Mouse (Mus musculus) regulatory T cell (primary cell): Measurements from ENCODE around the gene Sec1.

Experiments
- in situ Hi-C: fragments of 300-600 bp; cut with MboI, MseI; formaldehyde crosslinking; loops from one replicate; pipeline ENCODE4 v1.15.1; 2025; ENCODE audit warnings: high pct_unique_total_duplicates

The Sec1 gene

GRCm38 (mm10) chr7:45642083-45642482, 52.1 kb downstream of the Sec1 start:
- in situ Hi-C loops = no loop called here

GRCm38 (mm10) chr7:45641391-45642040, 52.7 kb downstream of the Sec1 start:
- in situ Hi-C loops = no loop called here

GRCm38 (mm10) chr7:45640191-45640957, 53.8 kb downstream of the Sec1 start:
- in situ Hi-C loops = no loop called here

GRCm38 (mm10) chr7:45639561-45640027, 54.6 kb downstream of the Sec1 start, which contains the start of gene Mamstr:
Gene Mamstr (plus strand): TSS chr7:45639977.
- in situ Hi-C loops = no loop called here

GRCm38 (mm10) chr7:45638623-45639401, 55.4 kb downstream of the Sec1 start:
- in situ Hi-C loops = no loop called here

- in situ Hi-C loops = no loop called here
Observed at GRCm38 (mm10) chr7:45637710-45638109, 56.5 kb downstream of the Sec1 start.

DNA sequence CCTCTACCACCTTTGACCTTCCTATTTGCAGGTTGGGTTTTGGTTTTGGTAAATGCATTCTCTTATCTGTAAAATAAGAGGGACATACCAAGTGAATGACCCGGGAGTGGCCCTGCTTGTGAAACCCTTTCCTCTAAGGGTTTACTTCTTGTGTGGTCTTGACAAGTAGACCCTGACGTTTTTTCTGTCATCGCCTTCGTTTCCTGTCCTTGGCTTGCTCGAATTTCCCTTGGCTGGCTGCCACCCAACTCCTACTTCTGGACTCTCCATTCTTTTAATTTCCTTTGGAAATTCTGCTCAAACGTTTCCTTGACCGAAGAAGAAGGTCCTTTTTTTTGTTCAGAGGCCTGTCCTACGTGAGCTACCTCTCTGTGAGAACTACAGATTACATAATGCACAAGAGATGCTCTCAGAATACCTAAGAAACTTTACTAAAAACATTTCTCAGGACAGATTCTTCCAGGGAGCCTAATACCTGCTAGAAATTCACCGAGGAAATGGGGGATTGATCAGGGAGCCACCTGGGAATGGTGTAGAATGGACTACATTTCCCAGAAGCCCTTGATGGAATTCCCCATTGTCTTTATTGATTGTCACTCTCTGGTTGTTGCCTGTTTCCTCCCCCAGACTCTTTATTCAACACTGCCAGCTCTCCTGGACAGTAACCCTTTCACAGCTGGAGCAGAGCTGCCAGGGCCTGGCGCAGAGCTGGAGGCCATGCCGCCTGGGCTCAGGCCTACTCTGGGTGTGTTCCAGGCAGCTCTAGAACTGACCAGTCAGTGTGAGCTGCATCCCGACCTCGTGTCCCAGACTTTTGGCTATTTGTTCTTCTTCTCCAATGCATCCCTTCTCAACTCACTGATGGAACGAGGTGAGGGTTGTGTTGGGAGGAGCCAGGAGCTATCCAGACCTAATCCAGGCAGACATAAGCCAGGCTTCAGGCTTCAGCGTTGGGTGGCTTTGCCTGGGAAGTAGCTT, 58.2 kb downstream of the Sec1 start:
- in situ Hi-C loops = no loop called here

DNA sequence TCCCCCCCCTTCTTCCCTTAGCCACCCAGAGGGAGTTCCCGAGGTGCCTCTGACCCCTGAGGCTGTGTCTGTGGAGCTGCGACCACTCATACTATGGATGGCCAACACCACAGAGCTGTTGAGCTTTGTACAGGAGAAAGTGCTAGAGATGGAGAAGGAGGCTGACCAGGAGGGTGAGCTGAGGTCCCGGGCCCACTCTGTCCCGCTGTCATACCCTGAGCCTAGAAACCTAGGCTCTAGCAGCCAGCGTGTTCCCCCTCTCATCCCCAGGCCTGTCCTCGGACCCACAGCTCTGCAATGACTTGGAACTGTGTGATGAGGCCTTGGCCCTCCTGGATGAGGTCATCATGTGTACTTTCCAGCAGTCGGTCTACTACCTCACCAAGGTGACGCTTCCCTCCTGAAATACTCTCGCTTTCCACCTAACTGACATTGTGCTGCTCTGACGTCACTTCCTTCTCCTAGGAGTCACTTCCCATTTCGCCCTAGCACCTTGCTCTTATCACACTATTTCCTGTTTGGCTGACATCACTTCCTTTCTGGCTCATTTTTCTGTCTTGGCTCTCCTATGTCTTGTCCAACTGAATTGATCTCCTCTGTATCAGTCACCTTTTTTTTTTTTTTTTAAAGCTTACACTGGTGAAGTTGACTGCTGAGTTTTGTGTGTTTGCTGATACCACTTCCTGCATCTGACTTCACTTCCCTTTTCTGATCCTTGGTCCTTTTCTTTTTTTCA, 59.1 kb downstream of the Sec1 start:
- in situ Hi-C loops = no loop called here

DNA sequence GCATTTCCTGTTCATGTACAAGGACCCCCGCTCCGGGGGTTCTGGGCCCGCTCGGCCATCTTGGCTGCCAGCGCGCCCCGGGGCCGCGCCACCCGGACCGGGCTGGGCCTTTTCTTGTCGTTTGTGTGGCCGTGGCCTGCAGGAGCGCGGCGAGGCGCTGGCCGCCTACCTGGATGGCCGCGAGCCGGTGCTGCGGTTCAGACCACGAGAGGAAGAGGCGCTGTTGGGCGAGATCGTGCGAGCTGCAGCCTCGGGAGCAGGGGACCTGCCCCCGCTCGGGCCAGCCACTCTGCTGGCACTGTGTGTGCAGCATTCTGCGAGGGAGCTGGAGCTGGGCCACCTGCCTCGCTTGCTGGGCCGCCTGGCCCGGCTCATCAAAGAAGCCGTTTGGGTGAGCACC, 61.7 kb downstream of the Sec1 start:
- in situ Hi-C loops = no loop called here

DNA sequence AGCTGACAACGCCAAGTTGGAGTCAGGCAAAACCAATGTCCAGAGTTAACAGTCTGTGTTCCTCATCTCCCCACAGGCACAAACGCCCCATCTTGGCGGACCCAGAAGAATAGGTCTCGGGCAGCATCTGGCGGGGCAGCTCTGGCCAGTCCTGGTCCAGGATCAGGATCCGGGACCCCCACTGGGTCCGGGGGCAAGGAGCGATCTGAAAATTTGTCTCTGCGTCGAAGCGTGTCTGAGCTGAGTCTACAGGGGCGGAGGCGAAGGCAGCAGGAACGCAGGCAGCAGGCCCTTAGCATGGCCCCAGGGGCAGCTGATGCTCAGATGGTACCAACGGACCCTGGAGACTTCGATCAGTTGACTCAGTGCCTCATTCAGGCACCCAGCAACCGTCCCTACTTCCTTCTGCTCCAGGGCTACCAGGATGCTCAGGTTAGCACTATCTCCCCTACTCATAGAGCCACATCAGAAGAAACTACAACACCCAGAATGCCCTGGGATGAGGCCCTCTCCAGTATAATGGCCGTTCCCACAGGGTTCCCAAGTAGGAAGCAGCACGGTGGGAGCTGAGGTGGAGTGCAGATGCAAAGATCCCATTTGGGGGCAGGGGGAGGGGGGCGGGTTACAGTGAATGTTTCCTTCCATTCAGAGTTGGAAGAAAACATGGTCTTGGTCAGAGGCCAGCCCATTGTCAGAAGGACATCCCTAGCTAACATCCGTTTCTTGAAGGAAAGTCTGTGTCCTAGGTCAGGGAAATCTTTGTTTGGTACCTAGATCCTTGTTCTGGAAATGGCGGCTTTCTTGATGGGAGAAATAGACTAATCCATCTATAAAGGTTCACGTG, 63.9 kb downstream of the Sec1 start:
- in situ Hi-C loops = no loop called here

GRCm38 (mm10) chr7:45628364-45629294, 65.6 kb downstream of the Sec1 start:
- in situ Hi-C loops = no loop called here
